Mouse (Mus musculus) spleen, postnatal 4 days (tissue): ENCODE measurements at regions not wholly inside any gene's neighbourhood (a gene's known extent, or its start where the extent isn't known, plus 50 kb on each side); places are given as distances from the start of the nearest gene placed in this dataset.

Experiments
- DNase-seq, 2 experiments: peaks; one replicate each; pipeline ENCODE4 v3.0.0; 2022; ENCODE audit warnings: low spot score in 2 of 2

DNA sequence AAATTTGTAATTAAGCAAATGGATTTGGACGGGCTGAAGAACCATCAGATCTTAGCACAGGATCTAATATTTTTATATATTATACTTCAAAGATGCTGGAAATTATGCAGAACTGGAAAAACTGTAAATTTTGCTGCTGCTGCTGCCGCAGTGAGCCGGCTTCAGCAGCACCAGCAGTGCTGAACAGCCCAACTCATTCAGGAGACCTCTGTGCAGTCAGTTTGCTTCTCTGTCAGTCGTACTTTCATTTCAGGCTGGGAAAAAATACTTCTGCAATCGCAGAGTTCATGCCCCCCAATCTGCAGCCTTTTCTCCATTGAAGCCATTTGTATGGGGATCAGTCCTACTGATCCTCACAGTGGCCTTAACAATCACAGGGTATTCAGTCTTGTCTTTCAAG lies 53.4 kb upstream of the Trpc3 start:
- DNase-seq, result peak in 1 of 2 experiments; percentile 21

DNA sequence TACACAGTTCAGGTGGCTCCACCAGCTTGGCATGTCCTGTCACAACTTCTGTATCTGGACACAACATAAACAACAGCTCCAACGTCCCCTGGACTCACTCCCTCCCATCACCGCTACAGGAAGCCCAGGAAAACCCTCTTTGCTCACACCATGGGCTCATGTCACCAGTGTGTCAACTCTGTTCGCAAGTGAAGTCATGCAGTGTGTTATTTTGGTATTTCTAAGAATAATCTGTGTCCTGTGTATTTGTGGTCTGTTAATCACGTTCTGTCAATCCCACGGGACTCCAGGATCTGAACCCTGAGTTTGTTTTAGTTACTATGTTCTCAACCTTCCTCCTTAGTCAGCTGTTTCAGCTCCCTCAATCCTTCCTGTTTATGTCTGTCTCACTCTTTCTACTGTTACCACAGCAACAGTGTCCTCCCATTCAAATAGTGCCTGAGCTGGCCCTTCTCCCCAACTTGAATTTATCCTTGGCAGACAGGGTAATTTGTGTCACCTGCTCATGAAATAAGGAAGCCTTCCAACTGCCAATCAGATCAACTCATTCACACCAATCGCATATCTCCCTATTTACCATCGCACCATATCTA lies 64.5 kb upstream of the Trpc3 start:
- DNase-seq, result no peak

DNA sequence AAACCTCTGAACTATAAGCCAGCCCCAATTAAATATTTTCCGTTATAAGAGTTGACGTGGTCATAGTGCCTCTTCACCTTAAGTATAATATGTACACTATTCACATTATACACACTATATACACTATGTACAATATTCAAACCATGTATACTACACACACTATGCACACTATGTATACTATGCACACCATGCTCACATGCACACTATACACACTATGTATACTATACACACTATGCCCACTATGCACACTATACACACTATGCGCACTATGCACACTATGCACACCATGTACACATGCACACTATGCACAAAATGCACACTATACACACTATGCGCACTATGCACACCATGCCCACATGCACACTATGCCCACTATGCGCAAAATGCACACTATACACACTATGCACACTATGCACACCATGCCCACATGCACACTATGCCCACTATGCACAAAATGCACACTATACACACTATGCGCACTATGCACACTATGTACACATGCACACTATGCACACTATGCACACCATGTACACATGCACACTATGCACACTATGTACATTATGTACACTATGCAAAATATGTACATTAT lies 72.2 kb upstream of the Trpc3 start:
- no peak for DNase-seq

DNA sequence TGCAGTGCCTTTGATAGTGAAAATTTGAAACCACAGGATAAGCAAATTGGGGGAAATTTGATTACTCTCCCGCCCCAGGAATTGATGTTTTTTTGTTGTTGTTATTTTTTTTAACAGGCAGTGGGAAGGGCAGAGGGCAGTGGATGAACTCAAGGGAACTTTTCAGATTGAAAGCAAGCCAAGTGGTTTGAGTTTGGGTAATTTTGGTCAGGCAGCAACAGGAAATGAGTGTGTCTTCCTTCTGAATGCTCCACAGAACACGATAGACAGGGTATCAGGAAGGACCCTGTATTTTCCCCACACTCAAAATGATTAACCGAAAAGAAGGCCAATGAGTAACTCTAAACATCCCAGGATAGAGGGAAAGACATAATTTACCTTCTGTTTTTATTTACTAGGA lies 72.9 kb upstream of the Trpc3 start:
- no peak for DNase-seq

DNA sequence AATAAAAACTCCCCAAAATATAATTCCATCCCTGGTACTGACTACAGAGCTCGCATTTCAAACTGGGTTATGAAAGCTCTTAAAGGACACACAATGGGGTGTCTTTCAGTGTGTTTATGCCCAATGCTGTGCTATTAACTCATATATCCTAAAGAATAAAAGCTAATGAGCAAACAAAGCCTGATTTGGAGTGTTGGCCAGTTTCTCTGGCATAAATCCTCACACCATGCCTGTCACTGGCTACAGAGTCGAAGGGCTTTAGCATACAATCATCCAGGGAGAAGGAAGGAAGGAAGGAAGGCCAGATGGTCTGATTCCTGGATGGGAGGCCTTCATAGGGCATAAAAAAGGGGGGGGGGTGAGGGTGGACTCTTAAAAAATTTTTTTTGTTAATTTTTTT lies 74.8 kb upstream of the Trpc3 start:
- DNase-seq, result no peak

DNA sequence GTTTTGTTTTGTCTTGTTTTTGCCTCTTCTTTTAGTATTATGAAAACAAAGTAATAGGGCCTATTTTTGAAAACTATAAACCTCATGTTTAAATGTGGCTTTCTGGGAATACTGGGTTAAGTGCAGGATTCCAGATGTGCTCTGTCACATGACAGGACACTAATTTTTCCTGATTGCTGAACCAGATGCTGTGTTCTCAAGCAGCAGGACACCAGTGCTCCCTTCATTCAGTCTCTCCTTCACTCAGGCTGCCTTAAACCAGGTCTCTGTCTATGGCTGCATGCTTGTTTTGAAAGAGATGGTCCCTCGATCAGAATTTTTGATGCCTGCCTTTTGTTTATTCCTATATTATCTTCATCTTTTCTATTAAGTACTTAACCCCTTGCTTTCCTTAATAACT lies 80.1 kb upstream of the Trpc3 start:
- DNase-seq, result no peak

DNA sequence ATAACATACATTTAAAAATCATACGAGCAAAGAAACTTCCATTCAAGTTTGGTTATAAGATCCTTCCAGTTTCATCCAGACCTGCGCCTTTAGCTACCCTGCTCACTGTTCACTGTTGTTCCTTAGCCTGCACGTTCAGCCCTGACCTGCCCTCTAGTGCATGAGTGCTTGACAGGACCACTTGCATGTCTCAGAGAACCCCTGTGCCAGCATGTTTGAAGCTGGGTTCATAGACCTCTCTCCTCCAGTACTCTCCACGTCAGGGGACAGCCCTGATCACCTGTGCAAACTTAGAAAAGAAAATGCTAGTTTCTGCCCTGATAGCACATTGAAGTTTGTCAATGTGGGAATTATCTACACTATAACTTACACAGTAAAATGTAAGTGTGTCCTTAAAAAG lies 81.0 kb upstream of the Trpc3 start:
- DNase-seq, result no peak

DNA sequence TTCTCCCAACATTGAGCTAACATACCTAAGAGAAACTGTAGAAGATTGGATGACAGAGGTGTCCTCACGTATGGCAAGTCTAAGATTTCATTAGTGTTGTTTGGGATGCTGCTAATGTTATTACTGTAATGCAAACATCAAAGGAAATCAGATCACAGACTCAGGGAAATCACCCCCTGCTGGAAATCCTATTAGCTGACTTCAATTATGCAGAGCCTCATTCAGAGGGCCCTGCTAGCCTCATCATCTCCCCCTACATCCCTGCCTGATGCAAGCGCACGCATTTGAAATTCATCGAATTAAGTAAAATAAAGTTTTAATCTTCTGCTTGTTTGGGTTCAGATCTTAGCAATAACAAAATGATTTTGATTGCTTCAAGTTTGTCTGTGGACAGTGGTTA lies 84.1 kb upstream of the Trpc3 start:
- DNase-seq, result no peak

DNA sequence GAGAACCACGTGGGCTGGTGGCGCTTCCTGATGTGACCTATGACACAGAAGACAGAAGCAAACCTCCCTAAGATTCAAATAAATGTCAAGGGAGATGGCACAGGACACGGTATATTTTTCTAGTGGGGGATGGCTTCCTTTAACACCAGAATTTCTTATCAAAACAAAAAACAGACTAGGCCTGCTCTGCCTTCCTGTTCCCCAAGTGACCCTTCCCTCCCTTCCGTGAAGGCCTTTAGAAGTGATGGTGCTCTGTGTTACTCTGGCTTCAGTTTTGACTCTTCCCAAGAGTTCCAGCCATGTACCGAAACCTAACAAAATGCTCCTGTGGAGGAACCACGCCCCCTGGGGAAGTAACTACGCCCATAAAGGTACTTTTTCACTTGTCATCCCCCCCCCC lies 84.5 kb upstream of the 4932438A13Rik start:
- no peak for DNase-seq

DNA sequence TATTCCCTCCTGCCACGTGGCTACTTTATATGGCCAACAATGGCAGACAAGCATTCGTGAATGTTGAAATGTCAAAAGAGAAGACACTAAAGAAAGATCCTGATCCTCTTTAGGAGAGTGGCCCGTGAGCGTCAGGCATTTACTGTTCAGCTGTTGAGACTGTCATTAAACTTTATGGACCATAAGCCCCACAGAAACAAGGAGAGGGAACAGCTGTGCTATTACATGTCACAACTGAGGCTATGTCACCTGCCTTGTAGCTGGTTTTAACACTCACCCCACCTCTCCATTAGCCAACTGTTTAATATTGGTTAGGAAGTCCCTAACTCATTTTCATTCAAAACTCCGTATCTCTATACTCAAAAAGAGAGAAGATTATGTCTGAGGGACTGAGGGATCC lies 76.3 kb upstream of the 4932438A13Rik start:
- DNase-seq, result no peak

DNA sequence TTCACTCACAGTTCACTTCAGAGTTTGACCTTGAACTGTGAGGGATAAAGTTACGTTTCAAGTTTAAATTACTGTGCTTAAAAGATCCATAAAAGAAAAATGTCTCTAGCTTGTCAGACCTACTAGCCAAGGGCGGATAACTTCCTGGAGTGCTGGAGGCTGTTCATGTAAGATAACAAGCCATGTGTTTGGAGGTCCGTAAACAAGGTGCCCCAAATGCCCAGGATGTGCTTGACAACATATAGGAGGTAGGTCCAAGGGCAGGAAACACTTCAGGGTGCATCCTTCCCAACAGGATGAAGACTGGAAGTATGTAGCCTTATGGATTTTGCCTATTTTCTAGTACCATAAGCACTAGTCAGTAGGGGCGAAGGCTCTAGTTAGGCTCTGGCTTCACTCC lies 72.7 kb upstream of the 4932438A13Rik start:
- DNase-seq, result no peak

DNA sequence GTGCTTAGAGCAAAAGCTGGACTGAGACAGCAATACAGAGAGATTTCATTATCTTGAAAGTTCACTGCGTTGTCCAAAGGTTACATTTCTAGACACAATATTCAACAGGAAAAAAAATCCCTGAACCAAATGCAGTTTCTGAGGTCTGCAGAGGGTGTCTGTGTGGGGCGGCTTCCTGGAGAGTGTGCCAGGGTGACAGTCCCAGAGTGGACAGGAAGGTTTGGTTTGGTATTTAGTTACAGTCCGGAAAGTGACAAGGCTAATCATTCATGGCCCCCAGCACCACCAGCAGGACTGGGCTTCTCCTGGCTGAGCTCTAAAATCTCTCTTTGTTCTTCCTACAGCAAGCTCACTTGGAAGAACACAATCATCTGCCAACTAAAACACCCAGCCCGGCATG lies 65.9 kb upstream of the 4932438A13Rik start:
- no peak for DNase-seq

DNA sequence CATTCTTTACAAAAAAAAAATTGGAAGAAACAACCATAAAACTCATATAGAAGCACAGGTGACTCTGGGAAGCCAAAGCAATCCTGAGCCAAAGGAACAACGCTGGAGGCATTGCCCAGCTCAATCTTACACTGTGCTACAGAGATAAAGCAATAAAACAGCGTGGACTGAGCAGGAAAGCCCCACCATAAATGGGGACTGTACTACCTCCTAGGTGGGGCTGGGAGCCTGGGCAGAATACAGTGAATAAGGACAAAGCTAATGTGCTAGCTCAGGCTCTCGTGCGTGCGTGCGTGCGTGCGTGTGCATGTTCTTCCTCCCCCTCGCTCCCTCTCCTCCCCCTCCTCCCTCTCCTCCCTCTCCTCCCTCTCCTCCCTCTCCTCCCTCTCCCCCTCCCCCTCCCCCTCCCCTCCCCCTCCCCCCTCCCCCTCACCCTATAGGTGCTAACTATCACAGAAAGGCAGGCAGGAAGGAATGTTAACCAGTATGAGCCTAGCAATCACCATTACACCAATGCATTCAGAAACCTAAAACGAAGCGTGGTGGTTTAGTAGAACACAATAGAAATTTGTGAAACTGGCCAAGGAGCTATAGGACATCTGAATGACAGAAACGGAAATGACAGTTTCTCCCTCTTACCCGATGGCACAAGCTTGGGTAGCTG lies 64.6 kb upstream of the 4932438A13Rik start:
- no peak for DNase-seq

DNA sequence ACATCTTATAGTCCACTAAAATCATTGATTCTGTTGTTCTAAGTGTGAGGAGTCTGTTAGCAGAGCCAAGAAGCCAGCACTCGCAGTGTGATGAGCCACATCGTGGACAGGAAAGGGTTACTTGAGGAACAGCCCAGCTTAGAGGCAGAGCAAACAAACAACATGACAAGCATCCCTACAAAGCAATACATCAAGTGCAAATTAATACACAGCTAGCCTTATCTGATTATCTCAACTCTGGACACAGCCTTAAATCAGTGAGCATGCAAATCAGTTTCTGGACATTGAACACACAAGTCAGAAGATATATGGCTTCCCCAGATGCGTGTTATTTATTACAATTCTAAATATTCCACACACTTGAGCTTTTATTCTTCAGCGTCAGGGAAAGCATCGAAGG lies 52.4 kb upstream of the 4932438A13Rik start:
- DNase-seq, result no peak
